Mouse (Mus musculus) midbrain, embryonic 11.5 days (tissue): ENCODE results near the gene Gpc3. TPM values are rescaled to one million over a fixed set of nuclear protein-coding genes. Genes with fewer than 3 reads are reported as not detected.

Source experiments
- ATAC-seq: fragments of 200-750 bp; cut with Nextera tagmentation; 2 replicates; pipeline ENCODE4 v1.8.0; 2017; ENCODE audit warnings: moderate TSS enrichment, moderate library complexity; ENCODE audit not compliant: low FRiP score
- DNase-seq: peaks from one replicate; pipeline ENCODE4 v3.0.0; 2015; ENCODE audit warnings: low spot score; ENCODE audit errors: missing footprints
- H3K27ac ChIP-seq: fragments of 300-500 bp; sonication (generic); 2 replicates; pipeline ENCODE4 v1.5.1; 2014; ENCODE audit warnings: low read depth, low read length
- H3K27me3 ChIP-seq: fragments of 300-500 bp; sonication (generic); 2 replicates; pipeline ENCODE4 v1.6.1; 2014; ENCODE audit warnings: mild to moderate bottlenecking, low read length, moderate library complexity, mixed read lengths; ENCODE audit not compliant: control insufficient read depth, insufficient read depth
- H3K36me3 ChIP-seq: fragments of 300-500 bp; sonication (generic); 2 replicates; pipeline ENCODE4 v1.6.1; 2014; ENCODE audit warnings: mild to moderate bottlenecking, low read length, moderate library complexity, mixed read lengths; ENCODE audit not compliant: control insufficient read depth, insufficient read depth
- H3K4me1 ChIP-seq: fragments of 300-500 bp; sonication (generic); 2 replicates; pipeline ENCODE4 v1.6.1; 2014; ENCODE audit warnings: low read length; ENCODE audit not compliant: control insufficient read depth, insufficient read depth
- H3K4me2 ChIP-seq: fragments of 300-500 bp; sonication (generic); 2 replicates; pipeline ENCODE4 v1.6.1; 2014; ENCODE audit warnings: mild to moderate bottlenecking, moderate library complexity
- H3K4me3 ChIP-seq: fragments of 300-500 bp; sonication (generic); 2 replicates; pipeline ENCODE4 v1.5.1; 2014; ENCODE audit warnings: low read depth, low read length
- H3K9ac ChIP-seq: fragments of 300-500 bp; sonication (generic); 2 replicates; pipeline ENCODE4 v1.6.1; 2014; ENCODE audit warnings: low read length
- H3K9me3 ChIP-seq: fragments of 300-500 bp; sonication (generic); 2 replicates; pipeline ENCODE4 v1.6.1; 2016; ENCODE audit warnings: low read length; ENCODE audit not compliant: control insufficient read depth
- WGBS: fragments of 180-500 bp; shearing (Covaris S2); extraction: QIAGEN DNeasy Blood & Tissue Kit; methylation state at CpG from one replicate; pipeline ENCODE4 v1.1.7; 2014; 5-methylcytosine and 5-hydroxymethylcytosine counted together
- polyA plus RNA-seq: library from polyadenylated mRNA; unstranded; fragments of >200 nt; fragmentation: Nextera tagmentation; extraction: Ambion mirVana; gene quantifications from 2 replicates; pipeline ENCODE4 v1.2.1, GENCODE M21; 2014

Gpc3 gene
- 225 and 252 TPM in 2 replicates for polyA plus RNA-seq

DNA sequence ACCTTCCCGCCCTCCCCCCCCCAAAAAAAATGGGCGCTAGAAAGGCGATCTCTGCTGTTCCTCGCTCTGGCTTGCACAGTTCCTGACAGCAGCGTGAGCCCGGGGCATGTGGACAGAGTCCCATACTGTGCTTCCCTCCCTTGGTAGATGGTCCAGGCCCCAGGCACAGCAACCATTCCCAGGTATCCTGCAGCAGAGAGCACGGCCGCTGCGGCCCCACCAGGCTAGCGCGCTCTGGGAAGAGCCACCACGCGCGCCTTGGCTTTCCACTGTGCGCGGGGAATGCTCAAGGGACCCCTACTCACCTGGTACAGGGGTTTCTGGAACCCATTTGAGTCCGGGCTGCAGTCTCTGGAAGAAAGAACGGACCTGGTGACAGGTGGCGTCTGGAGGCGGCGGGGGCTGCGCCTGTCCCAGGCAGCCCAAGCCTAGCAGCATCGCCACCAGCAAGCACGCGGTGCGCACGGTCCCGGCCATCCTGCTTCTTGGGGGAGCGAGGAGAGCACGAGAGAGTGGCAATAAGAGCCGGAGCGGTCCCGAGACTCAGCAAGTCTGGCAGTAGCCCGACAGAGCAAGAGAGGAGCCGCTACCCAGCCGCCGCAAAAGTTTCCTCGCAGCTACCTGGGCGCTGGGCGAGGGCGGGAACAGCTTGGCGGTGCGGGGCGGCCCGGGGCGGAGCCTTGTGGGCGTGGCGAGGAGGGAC is at the start of gene Gpc3:
TSS of gene Gpc3 (minus strand) at position 623 of the 703 bp plus-strand sequence.
- H3K27me3 ChIP-seq, result no peaks in the 10 kb centered on the region
- WGBS, result 20% methylated on average over 46 of the region's 48 CpGs
- H3K27ac ChIP-seq, result no peak within 1 kb of the TSS
- H3K4me3 ChIP-seq, result peak within 1 kb of the TSS; percentile 36
- H3K36me3 ChIP-seq, result no peaks in the 10 kb centered on the region
- no peaks in the 10 kb centered on the region for H3K9me3 ChIP-seq
- peak within 1 kb of the TSS; percentile 42 for H3K9ac ChIP-seq
- H3K4me1 ChIP-seq, result no peaks in the 10 kb centered on the region; the same call in 1 of the 2 replicates
- ATAC-seq (peak; percentile 92), DNase-seq (peak; percentile 94)
- peak within 1 kb of the TSS; percentile 65 for H3K4me2 ChIP-seq

DNA sequence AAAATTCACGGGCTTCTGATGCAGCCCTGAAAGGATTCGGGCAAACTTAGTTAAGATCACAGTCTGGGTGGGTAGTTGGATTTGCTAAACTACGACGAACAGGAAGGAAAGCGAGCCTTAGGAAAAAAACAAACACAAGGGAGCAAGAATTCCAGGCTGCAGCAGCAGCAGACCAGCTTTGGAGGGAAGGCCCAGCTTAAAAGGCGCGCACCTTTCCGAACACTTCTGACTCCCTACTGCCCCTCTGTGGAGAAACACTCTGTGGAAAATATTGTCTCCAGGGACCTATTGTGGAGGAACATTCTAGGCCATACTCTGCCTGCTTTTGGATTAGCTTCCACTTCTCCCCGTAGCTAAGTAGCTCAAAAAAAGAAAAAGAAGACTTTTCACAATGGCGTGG is 38.2 kb upstream of the Gpc3 start:
- peaks cover 7% of the 10 kb centered on the region; the same call in 1 of the 2 replicates for H3K4me1 ChIP-seq
- no peaks in the 10 kb centered on the region for H3K27me3 ChIP-seq
- ATAC-seq, result peak; percentile 55; the same call in 1 of the 2 replicates
- peak overlapping the region; percentile 30; the same call in 1 of the 2 replicates for H3K27ac ChIP-seq
- no peak overlapping the region for H3K4me3 ChIP-seq
- H3K9me3 ChIP-seq, result no peaks in the 10 kb centered on the region
- H3K4me2 ChIP-seq, result no peak overlapping the region
- H3K36me3 ChIP-seq, result no peaks in the 10 kb centered on the region
- H3K9ac ChIP-seq, result peak overlapping the region; percentile 24; the same call in 1 of the 2 replicates
- DNase-seq, result peak; percentile 89
- 19% methylated on average over 10 of the region's 10 CpGs for WGBS

- 20% methylated on average over 9 of the region's 9 CpGs for WGBS
- DNase-seq, result peak; percentile 91
- Histone ChIP-seq H3K4me3 (no peak overlapping the region), H3K4me2 (peak overlapping the region; percentile 18; the same call in 1 of the 2 replicates), H3K9me3 (no peaks in the 10 kb centered on the region), H3K27me3 (no peaks in the 10 kb centered on the region), H3K9ac (peak overlapping the region; percentile 24; the same call in 1 of the 2 replicates), H3K4me1 (peaks cover 7% of the 10 kb centered on the region; the same call in 1 of the 2 replicates), H3K36me3 (no peaks in the 10 kb centered on the region), H3K27ac (peak overlapping the region; percentile 30; the same call in 1 of the 2 replicates)
- peak; percentile 67 for ATAC-seq
Measured at GRCm38 (mm10) chrX:52651472-52651948, 37.8 kb upstream of the Gpc3 start.

DNA sequence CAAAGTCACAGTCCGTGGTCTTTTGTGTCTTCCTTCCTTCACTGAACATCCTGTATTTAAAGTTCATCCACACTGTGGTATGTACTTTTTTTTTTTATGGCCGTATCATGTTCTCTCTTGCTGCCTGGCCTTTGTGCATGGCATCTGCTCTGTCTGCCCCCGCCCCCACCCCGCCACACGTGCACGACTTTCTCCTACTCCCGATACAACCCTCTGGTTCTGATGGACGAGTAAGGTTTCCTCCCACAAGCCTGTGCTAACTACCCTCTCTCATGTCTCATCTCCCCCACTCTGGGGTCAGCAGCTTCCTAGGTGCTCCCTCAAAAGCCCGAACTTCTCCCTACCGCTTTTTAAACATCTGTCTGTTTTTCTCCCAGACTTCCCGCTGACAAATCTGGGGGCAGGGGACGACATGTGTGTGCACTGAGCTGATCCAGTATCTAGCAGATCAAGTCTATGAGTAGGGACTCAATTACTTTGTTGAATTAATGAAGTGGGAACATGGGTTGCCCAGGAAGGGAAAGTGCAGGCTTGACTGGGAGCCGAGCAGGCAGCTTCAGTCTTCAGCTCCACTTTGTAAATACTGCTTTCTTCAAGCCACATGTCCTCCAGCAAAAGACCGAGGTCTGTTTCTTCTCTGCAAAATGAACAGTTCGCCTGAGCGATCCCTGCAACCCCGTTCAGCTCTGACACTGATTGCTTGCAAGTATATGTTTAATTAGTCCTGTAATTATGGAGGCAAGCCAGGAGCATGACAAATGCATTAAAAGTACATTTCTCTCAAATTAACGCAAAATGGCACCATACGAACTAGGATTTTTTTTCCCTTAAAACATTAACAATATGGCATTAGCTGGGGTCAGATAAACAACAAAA is 35.4 kb upstream of the Gpc3 start:
- peak overlapping the region; percentile 15; the same call in 1 of the 2 replicates for H3K4me2 ChIP-seq
- ATAC-seq (no peak), DNase-seq (no peak)
- H3K4me1 ChIP-seq, result peaks cover 7% of the 10 kb centered on the region; the same call in 1 of the 2 replicates
- no peaks in the 10 kb centered on the region for H3K9me3 ChIP-seq
- H3K9ac ChIP-seq, result no peak overlapping the region
- no peaks in the 10 kb centered on the region for H3K27me3 ChIP-seq
- WGBS, result 28% methylated on average over 19 of the region's 19 CpGs
- no peak overlapping the region for H3K4me3 ChIP-seq
- no peaks in the 10 kb centered on the region for H3K36me3 ChIP-seq
- no peak overlapping the region for H3K27ac ChIP-seq

- H3K36me3 ChIP-seq, result no peaks in the 10 kb centered on the region
- ATAC-seq (no peak), DNase-seq (no peak)
- 62% methylated on average over 7 of the region's 7 CpGs for WGBS
- no peak overlapping the region for H3K27ac ChIP-seq
- H3K4me3 ChIP-seq, result no peak overlapping the region
- no peaks in the 10 kb centered on the region for H3K9me3 ChIP-seq
- H3K4me2 ChIP-seq, result no peak overlapping the region
- H3K27me3 ChIP-seq, result no peaks in the 10 kb centered on the region
- no peaks in the 10 kb centered on the region for H3K4me1 ChIP-seq
- H3K9ac ChIP-seq, result no peak overlapping the region
Measured at GRCm38 (mm10) chrX:52644393-52644792, 30.6 kb upstream of the Gpc3 start.

DNA sequence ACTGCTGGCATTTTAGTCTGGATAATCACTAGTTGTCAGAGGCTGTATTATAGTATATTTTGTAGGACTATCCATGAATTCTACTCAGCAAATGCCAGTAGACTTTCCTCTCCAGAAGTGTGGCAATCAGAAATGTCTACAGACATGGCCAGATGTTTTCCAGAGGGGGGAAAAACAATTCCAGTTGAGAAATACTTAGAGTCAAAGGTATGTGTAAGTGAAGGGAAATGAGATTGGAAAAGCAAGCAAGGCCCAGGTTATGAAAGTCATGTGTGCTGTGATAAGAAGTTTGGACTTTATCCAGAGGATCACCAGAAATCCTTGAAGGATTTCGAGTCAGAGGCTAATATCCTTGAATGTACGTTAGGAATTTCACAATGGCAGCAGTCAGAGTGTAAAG is 29.6 kb upstream of the Gpc3 start:
- no peaks in the 10 kb centered on the region for H3K36me3 ChIP-seq
- no peaks in the 10 kb centered on the region for H3K27me3 ChIP-seq
- DNase-seq (no peak), ATAC-seq (no peak)
- H3K4me1 ChIP-seq, result no peaks in the 10 kb centered on the region
- no peak overlapping the region for H3K27ac ChIP-seq
- H3K4me2 ChIP-seq, result no peak overlapping the region
- WGBS, result 59% methylated on average over 2 of the region's 2 CpGs
- no peak overlapping the region for H3K9ac ChIP-seq
- no peak overlapping the region for H3K4me3 ChIP-seq
- H3K9me3 ChIP-seq, result no peaks in the 10 kb centered on the region

DNA sequence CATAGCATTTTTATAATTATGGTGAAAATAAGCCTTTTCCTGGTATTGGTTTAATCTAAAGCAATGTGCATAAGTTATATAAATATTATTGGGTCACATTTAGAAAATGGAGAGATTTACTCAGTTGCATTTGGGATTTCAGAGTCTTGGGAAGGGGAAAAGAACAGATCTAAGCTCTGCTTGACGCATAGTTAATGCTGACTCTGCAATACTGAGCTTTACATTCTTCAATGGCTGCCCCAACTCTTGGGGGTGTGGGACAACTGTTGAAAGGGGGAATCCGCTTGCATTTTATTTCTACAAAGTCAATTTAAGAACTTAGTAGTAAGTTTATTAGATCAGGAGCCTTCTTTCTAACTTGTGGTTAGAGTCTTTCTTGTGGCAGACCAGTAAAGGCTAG is 28.4 kb upstream of the Gpc3 start:
- Histone ChIP-seq H3K4me3 (no peak overlapping the region), H3K9me3 (no peaks in the 10 kb centered on the region), H3K9ac (no peak overlapping the region), H3K4me1 (no peaks in the 10 kb centered on the region), H3K27me3 (no peaks in the 10 kb centered on the region), H3K36me3 (no peaks in the 10 kb centered on the region), H3K27ac (no peak overlapping the region), H3K4me2 (no peak overlapping the region)
- no peak for DNase-seq
- no peak for ATAC-seq
- 83% methylated on average over 2 of the region's 2 CpGs for WGBS

DNA sequence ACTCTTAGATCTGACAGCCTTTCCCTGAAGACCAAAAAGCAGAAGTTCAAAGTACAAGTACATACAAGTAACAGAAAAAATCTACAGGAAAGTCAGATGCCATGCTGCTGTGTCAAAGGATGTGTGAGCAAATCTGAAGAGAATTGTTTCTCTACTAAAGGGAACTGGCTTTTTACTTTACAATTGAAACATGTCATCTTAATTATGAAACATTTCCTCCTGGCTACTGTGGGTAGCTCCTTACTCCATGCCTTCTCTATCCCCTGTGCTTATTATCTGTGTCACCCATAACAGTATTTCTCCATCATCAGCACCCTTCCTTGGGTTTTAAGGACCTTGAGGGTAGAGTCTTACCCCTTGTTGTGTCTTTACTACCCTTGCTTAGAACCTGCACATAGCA is 23.7 kb upstream of the Gpc3 start:
- Histone ChIP-seq H3K9ac (no peak overlapping the region), H3K36me3 (no peaks in the 10 kb centered on the region), H3K27ac (no peak overlapping the region), H3K4me3 (no peak overlapping the region), H3K27me3 (no peaks in the 10 kb centered on the region), H3K4me2 (no peak overlapping the region), H3K9me3 (no peaks in the 10 kb centered on the region), H3K4me1 (no peaks in the 10 kb centered on the region)
- ATAC-seq (no peak), DNase-seq (no peak)

- Histone ChIP-seq H3K9me3 (no peaks in the 10 kb centered on the region), H3K36me3 (no peaks in the 10 kb centered on the region), H3K4me1 (no peaks in the 10 kb centered on the region; the same call in 1 of the 2 replicates), H3K27me3 (no peaks in the 10 kb centered on the region), H3K4me3 (no peak overlapping the region), H3K27ac (no peak overlapping the region), H3K9ac (no peak overlapping the region), H3K4me2 (no peak overlapping the region)
- 81% methylated on average over 6 of the region's 6 CpGs for WGBS
- DNase-seq, result no peak
- no peak for ATAC-seq
Measured at GRCm38 (mm10) chrX:52633976-52634375, 20.2 kb upstream of the Gpc3 start.
